Mouse (Mus musculus) C3H10T1/2 (cell line): ENCODE measurements around the gene Eid2b. TPM values are rescaled to one million over a fixed set of nuclear protein-coding genes. Genes with fewer than 3 reads are reported as not detected.

Experiments
- polyA plus RNA-seq, 2 experiments: library from polyadenylated mRNA; unstranded; fragments of >200 nt; fragmentation: generic; extraction: Trizol; gene quantifications; one replicate each; pipeline ENCODE4 v1.2.1; 2012; ENCODE audit warnings: missing spikeins in 2 of 2

The Eid2b gene
- 1 to 10 TPM; 1.6 to 7.0 TPM for polyA plus RNA-seq

DNA sequence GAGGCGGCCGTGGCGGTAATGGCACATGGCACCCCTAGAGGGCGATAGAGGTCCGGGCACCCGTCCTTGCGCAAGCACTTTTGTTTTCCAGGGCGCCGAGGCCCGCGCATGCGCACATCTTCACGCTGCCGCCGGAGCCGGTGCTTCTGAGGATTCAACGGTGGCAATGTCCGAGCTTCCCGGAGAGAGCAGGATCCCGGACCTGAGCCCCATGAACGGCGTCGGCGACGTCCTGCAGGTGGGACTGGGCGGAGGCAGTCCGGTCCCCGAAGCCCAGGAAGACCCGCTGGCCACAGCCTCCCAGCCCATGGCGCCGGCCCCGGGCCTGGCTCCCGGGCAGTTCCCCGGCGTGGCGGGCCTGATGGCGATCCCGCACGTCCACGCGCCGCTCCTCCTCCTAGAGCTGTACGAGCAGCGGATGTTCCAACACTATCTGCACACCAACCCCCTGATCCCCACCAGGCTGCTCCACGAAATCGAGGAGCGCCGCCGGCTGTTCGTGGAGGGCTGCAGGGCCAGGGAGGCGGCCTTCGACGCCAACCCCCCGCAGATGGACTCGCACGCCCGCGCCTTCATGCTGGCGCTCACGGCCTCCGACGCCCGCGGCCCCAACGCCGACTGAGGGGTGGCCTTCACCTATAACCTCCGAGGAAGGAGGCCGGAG lies at the start of gene Eid2b:
Eid2b (plus strand) TSS at position 125 of the 664 bp plus-strand sequence.

GRCm38 (mm10) chr7:28267129-28268041 lies 10.2 kb upstream of the Eid2b start, which contains the start of gene Eid2:
Gene Eid2 (plus strand): TSS chr7:28267881.

DNA sequence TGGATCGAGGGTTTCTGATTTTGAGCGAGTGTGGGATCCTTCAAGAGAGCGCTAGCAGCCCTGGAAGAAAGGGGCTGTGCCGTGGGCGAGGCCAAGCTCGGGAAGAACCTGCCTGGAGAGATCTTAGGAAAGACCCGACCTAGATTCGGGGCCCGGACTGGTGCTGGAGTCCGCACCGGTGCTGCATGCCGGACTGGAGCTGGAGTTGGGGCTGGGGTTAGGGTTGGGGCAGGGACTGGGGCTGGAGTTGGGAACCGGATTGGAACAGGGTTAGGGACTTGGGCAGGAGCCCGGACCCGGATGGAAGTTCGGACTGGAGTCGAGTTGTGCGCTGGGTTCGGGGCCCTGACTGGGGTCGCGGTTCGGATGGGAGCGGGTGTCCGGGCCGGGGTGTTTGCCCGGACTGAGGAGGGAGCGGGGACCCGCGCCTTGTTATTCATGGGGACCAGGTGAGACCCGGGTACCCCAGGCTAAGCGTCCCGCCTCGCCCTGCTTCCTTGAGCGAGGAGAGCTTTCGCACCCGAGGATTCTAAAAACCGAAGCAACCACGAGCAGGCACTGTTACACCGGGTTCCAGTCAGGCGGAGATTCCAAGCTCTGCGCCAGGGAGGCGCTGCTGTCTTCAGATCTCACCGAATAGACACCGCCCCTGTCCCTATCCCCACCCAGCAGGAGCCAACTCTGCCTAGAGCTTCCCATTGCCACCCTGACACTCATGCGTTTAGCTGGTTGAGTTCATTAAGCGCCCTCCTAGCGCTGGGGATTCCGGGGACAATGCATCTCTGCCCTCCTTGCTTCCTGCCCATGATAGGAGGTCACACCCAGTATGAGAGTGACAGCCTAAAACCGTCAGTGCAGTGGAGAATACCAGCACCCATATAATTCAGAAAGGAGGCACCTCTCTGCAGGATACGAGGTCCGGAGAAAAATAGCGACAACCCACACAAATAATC lies 13.4 kb downstream of the Eid2b start, which contains the start of gene Selenov:
Selenov (minus strand) TSS at position 549 of the 953 bp plus-strand sequence.

GRCm38 (mm10) chr7:28301616-28302433 lies 24.3 kb downstream of the Eid2b start, which contains the start of gene Dll3:
Gene Dll3 (minus strand): TSS chr7:28302238.

GRCm38 (mm10) chr7:28311926-28312543 lies 34.5 kb downstream of the Eid2b start, which contains the start of gene Timm50:
Gene Timm50 (minus strand): TSS chr7:28312072.

Other genes with a start within 250 kb of the Eid2b start
- gene Psmc4, start 227.6 kb upstream of the Eid2b start, polyA plus RNA-seq, result 100 to 1,000 TPM; 122 to 215 TPM
- gene Fcgbp, start 206.5 kb upstream of the Eid2b start, polyA plus RNA-seq, result under 1 TPM in 1 of 2 experiments, not detected in 1; 0.02 TPM
- 1 to 10 TPM in 1 of 2 experiments, under 1 TPM in 1; 0.07 to 1.5 TPM for gene 9530053A07Rik, start 148.3 kb upstream of the Eid2b start, polyA plus RNA-seq
- gene Fbl, start 108.0 kb upstream of the Eid2b start, polyA plus RNA-seq, result 100 to 1,000 TPM in 1 of 2 experiments, 10 to 100 TPM in 1; 97.0 to 392 TPM
- gene Dyrk1b, start 98.3 kb upstream of the Eid2b start, polyA plus RNA-seq, result 10 to 100 TPM in 1 of 2 experiments, 1 to 10 TPM in 1; 6.2 to 27.4 TPM
- 10 to 100 TPM in 1 of 2 experiments, 1 to 10 TPM in 1; 6.7 to 11.4 TPM for gene Eid2, start 9.9 kb upstream of the Eid2b start, polyA plus RNA-seq
- gene Selenov, start 13.4 kb downstream of the Eid2b start, polyA plus RNA-seq, result not detected
- gene Dll3, start 24.5 kb downstream of the Eid2b start, polyA plus RNA-seq, result under 1 TPM in 1 of 2 experiments, not detected in 1; 0.02 TPM
- gene Timm50, start 34.3 kb downstream of the Eid2b start, polyA plus RNA-seq, result 100 to 1,000 TPM in 1 of 2 experiments, 10 to 100 TPM in 1; 52.9 to 176 TPM
- gene Supt5, start 61.0 kb downstream of the Eid2b start, polyA plus RNA-seq, result 100 to 1,000 TPM in 1 of 2 experiments, 10 to 100 TPM in 1; 59.3 to 103 TPM
- gene Rps16, start 72.9 kb downstream of the Eid2b start, polyA plus RNA-seq, result over 10,000 TPM in 1 of 2 experiments, 1,000 to 10,000 TPM in 1; 5,175 to 11,723 TPM
- 10 to 100 TPM in 1 of 2 experiments, 1 to 10 TPM in 1; 7.3 to 36.1 TPM for gene Plekhg2, start 94.9 kb downstream of the Eid2b start, polyA plus RNA-seq
- gene Zfp36, start 102.5 kb downstream of the Eid2b start, polyA plus RNA-seq, result 10 to 100 TPM in 1 of 2 experiments, 1 to 10 TPM in 1; 3.3 to 11.2 TPM
- 10 to 100 TPM; 42.7 to 61.9 TPM for gene Med29, start 115.0 kb downstream of the Eid2b start, polyA plus RNA-seq
- gene Paf1, start 115.2 kb downstream of the Eid2b start, polyA plus RNA-seq, result 10 to 100 TPM; 14.8 to 40.0 TPM
- under 1 TPM; 0.14 to 0.22 TPM for gene Gmfg, start 159.7 kb downstream of the Eid2b start, polyA plus RNA-seq
- gene Lrfn1, start 174.2 kb downstream of the Eid2b start, polyA plus RNA-seq, result under 1 TPM; 0.01 to 0.11 TPM
- not detected for gene Ifnl2, start 232.7 kb downstream of the Eid2b start, polyA plus RNA-seq
- gene Ifnl3, start 245.1 kb downstream of the Eid2b start, polyA plus RNA-seq, result not detected